Mouse (Mus musculus) inflammation-experienced regulatory T-cells (primary cell): ENCODE data around the gene Ptgfr. TPM values are rescaled to one million over a fixed set of nuclear protein-coding genes. Genes with fewer than 3 reads are reported as not detected.

ENCODE experiments used
- polyA plus RNA-seq, 2 experiments: library from polyadenylated mRNA; unstranded; fragments of 100-300 nt; shearing (Covaris generic); gene quantifications; one replicate each; pipeline ENCODE4 v1.2.1; 2017

The Ptgfr gene
- not detected for polyA plus RNA-seq

DNA sequence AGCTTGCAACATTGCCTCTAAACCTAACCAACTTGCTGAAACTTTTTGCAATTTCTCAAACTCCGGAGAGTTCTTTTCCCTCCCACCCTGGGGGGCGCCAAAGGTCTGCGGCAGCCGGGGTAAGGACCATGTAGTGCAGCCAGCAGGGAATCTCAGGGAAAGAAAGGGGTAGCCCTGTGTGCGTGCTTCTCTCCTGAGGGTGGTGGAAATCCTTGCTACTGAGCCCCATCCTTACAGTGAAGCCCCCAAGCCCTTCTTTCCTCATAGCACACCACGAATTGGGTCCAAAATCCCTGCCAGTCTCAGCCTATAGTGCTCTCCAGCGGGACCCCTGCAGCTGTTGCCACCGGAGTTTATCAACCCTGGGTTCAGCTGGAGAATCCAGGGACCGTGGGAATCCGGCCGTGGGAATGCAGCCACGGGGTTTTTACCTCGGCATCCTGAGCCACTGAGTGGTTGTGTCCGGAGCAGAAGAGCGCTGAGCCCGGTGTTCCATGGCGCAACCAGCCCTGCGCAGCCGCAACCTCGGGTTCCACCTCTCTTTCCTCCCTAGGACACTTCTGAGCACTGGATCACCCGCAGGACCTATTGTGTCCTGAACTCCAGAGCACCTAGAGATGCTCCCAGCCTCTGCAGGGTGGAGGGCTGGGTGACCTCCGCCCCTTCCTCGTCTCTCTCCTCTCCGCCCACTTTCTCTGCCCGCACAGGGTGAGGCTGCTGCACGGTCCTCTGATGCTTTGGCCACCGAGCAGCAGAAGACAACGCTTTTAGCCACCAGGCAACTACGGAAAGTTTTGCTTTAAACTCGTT lies at the start of gene Ptgfr:
Ptgfr (minus strand) TSS at position 760 of the 810 bp plus-strand sequence.

DNA sequence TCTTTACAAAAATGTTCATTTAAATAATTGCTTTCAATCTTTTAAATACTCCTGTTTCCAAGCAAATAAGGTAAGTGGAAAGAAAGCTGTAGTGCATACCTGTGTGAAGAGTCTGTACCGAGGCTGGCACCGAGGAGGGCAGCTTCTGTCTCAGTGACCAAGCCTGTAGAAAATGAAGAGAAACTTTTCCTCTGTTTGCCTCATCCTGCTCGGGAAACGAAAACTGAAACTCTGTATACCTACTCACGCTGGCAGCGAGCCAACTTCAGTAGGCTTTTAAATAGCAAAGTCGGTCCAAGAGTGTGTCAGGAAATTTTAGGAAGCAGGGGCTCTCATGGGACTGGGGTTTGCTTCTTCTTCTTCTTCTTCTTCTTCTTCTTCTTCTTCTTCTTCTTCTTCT lies 87.7 kb downstream of the Ptgfr start, which contains the start of gene Ifi44:
Ifi44 (minus strand) TSS at position 224 of the 400 bp plus-strand sequence.

Other genes starting within 250 kb of the Ptgfr start
- 1 to 10 TPM; 1.7 to 5.3 TPM for gene Ifi44, start 87.7 kb downstream of the Ptgfr start, polyA plus RNA-seq
- gene Ifi44l, start 74.7 kb downstream of the Ptgfr start, polyA plus RNA-seq: not detected